Mouse (Mus musculus): ENCODE data around the gene Vps52.

GRCm38 (mm10) chr17:33913264-33913663 lies 42.3 kb upstream of the Vps52 start:
- no peak for TF ChIP-seq POLR2A (IDR thresholded peaks at IDR 0.05; ENCODE audit: low read depth, low read length)
- no peak for TF ChIP-seq ETS1 (conservative IDR thresholded peaks at IDR 0.05; ENCODE audit: low read depth, low read length)
- no peak for TF ChIP-seq ZNF384 (IDR thresholded peaks at IDR 0.05; ENCODE audit: low read depth, low read length)
- no peak for TF ChIP-seq CTCF (conservative IDR thresholded peaks at IDR 0.05 in 1 of 2, IDR thresholded peaks at IDR 0.05 in 1 of 2; ENCODE audit: low read depth in 2 of 2, low read length in 2 of 2)
- TF ChIP-seq ELF1 (IDR thresholded peaks at IDR 0.05; ENCODE audit: low read depth, low read length) = no peak
- TF ChIP-seq USF1 (IDR thresholded peaks at IDR 0.05; ENCODE audit: low read depth, low read length) = no peak
- no peak for TF ChIP-seq MAFK (IDR thresholded peaks at IDR 0.05; ENCODE audit: insufficient replicate concordance, low read length)
- TF ChIP-seq TCF12 (IDR thresholded peaks at IDR 0.05; ENCODE audit: low read depth, low read length) = no peak

Measured in CH12.LX (cell line).